Mouse (Mus musculus) bone marrow macrophage, adult 2 months (primary cell): Measurements from ENCODE around the gene Abhd12.

ENCODE experiments used
- CTCF ChIP-seq: IDR thresholded peaks from 2 replicates; pipeline ENCODE4 v1.5.1; 2012; ENCODE audit warnings: low read depth, mild to moderate bottlenecking, low read length, moderate library complexity
- POLR2A ChIP-seq: IDR thresholded peaks from 2 replicates; pipeline ENCODE4 v1.6.1; 2012; ENCODE audit warnings: mild to moderate bottlenecking, low read depth, low read length, borderline replicate concordance

DNA sequence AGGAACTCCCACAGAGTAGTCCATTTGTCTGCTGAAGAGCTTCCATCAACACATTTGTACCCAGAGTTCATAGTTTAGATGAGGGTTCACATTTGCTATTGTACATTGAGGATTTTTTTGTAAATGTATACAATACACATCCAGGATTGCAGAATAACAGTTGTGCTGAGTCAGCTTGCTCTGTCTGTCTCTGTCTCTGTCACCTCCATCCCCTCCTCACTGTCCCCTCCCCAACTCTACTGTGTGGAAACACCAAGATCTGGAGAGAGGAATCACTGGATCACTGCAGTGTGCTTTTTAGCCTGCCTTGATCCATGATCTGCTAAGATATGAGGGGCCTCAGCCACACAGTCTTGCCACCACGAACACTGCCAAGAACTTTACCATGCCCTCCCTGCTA, 18.7 kb downstream of the Abhd12 start:
- TF ChIP-seq CTCF: no peak
- TF ChIP-seq POLR2A: no peak
